Mouse (Mus musculus): ENCODE data around the gene Adgrl3. TPM values are rescaled to one million over a fixed set of nuclear protein-coding genes. Genes with fewer than 3 reads are reported as not detected.
"Not testable (repeated sequence)": the region's sequence is repeated elsewhere in the genome, so short reads cannot be mapped to it uniquely, and the experiment has no call there.

The Adgrl3 gene
- total and polyA plus RNA-seq, 2 experiments from 2014 or later = 1.7 to 7.3 TPM

- Histone ChIP-seq H3K4me3 (ENCODE audit: low read depth, low read length) (no peak overlapping the region), H3K36me3 (replicated peaks; ENCODE audit: control insufficient read depth, insufficient read depth, low read length) (no peaks in the 10 kb centered on the region), H3K9me3 (replicated peaks; ENCODE audit: control insufficient read depth, low read length) (no peaks in the 10 kb centered on the region), H3K27ac (ENCODE audit: low read depth) (no peak overlapping the region), H3K4me1 (ENCODE audit: control insufficient read depth, insufficient read depth) (peaks cover 7% of the 10 kb centered on the region; the same call in 1 of the 2 replicates), H3K4me2 (ENCODE audit: low read depth, low read length) (no peak overlapping the region), H3K27me3 (ENCODE audit: control insufficient read depth, insufficient read depth, low read length) (no peaks in the 10 kb centered on the region), H3K9ac (replicated peaks; ENCODE audit: low read depth, low read length) (no peak overlapping the region)
- ATAC-seq (ENCODE audit: insufficient read depth, low read depth) = no peak
- DNase-seq (ENCODE audit: low spot score) = no peak
- WGBS = 72% methylated on average over 4 of the region's 4 CpGs
- TF ChIP-seq CTCF (IDR thresholded peaks at IDR 0.05; ENCODE audit: low read depth) (no peak), EP300 (IDR thresholded peaks at IDR 0.05; ENCODE audit: low read depth) (no peak)
These were observed 511.7 kb downstream of the Adgrl3 start for GRCm38 (mm10) chr5:81531639-81532038.

GRCm38 (mm10) chr5:81550211-81550610 is 530.3 kb downstream of the Adgrl3 start:
- DNase-seq (ENCODE audit: low spot score) = no peak
- no peaks in the 10 kb centered on the region for H3K36me3 ChIP-seq (replicated peaks; ENCODE audit: control insufficient read depth, insufficient read depth, low read length)
- no peak overlapping the region for H3K9ac ChIP-seq (replicated peaks; ENCODE audit: low read depth, low read length)
- no peak for ATAC-seq (ENCODE audit: insufficient read depth, low read depth)
- H3K27me3 ChIP-seq (ENCODE audit: control insufficient read depth, insufficient read depth, low read length) = no peaks in the 10 kb centered on the region
- H3K4me3 ChIP-seq (ENCODE audit: low read depth, low read length) = no peak overlapping the region
- no peaks in the 10 kb centered on the region for H3K4me1 ChIP-seq (ENCODE audit: control insufficient read depth, insufficient read depth)
- TF ChIP-seq EP300 (IDR thresholded peaks at IDR 0.05; ENCODE audit: low read depth) (no peak), CTCF (IDR thresholded peaks at IDR 0.05; ENCODE audit: low read depth) (no peak)
- H3K9me3 ChIP-seq (replicated peaks; ENCODE audit: control insufficient read depth, low read length) = no peaks in the 10 kb centered on the region
- H3K4me2 ChIP-seq (ENCODE audit: low read depth, low read length) = no peak overlapping the region
- no peak overlapping the region for H3K27ac ChIP-seq (ENCODE audit: low read depth)

GRCm38 (mm10) chr5:81555149-81555548 is 535.2 kb downstream of the Adgrl3 start:
- H3K4me2 ChIP-seq (ENCODE audit: low read depth, low read length); H3K4me1 ChIP-seq (ENCODE audit: control insufficient read depth, insufficient read depth); ATAC-seq (ENCODE audit: insufficient read depth, low read depth); H3K36me3 ChIP-seq (replicated peaks; ENCODE audit: control insufficient read depth, insufficient read depth, low read length); H3K27me3 ChIP-seq (ENCODE audit: control insufficient read depth, insufficient read depth, low read length); H3K9ac ChIP-seq (replicated peaks; ENCODE audit: low read depth, low read length); H3K4me3 ChIP-seq (ENCODE audit: low read depth, low read length); H3K9me3 ChIP-seq (replicated peaks; ENCODE audit: control insufficient read depth, low read length); H3K27ac ChIP-seq (ENCODE audit: low read depth); DNase-seq (ENCODE audit: low spot score): not testable (repeated sequence)
- 75% methylated on average over 2 of the region's 2 CpGs for WGBS

DNA sequence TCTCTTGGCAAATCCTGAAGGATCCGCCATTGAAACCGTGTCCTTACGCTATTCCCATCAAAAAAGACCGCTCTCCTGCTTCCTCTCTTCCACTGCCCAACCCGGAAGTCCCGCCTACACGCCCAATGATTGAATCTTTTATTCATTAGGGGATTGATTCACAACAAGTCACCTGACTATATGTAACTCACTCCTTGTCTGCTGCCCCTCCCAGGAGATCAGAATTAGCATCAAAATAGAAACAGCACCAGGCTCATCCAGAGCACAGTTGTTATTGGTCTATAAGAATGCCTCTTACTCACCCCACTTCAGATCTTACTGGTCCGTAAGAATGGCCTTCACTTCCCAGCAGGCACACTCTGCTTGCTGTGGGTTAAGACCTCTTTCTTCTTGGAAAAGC is 536.1 kb downstream of the Adgrl3 start:
- ATAC-seq (ENCODE audit: insufficient read depth, low read depth) = no peak

GRCm38 (mm10) chr5:81558965-81559364 is 539.0 kb downstream of the Adgrl3 start:
- no peaks in the 10 kb centered on the region for H3K9me3 ChIP-seq (replicated peaks; ENCODE audit: control insufficient read depth, low read length)
- H3K4me2 ChIP-seq (ENCODE audit: low read depth, low read length) = no peak overlapping the region
- WGBS = 86% methylated on average over 6 of the region's 6 CpGs
- H3K27ac ChIP-seq (ENCODE audit: low read depth) = no peak overlapping the region
- no peaks in the 10 kb centered on the region for H3K4me1 ChIP-seq (ENCODE audit: control insufficient read depth, insufficient read depth)
- DNase-seq (ENCODE audit: low spot score) = no peak
- no peaks in the 10 kb centered on the region for H3K36me3 ChIP-seq (replicated peaks; ENCODE audit: control insufficient read depth, insufficient read depth, low read length)
- H3K27me3 ChIP-seq (ENCODE audit: control insufficient read depth, insufficient read depth, low read length) = no peaks in the 10 kb centered on the region
- no peak overlapping the region for H3K4me3 ChIP-seq (ENCODE audit: low read depth, low read length)
- no peak overlapping the region for H3K9ac ChIP-seq (replicated peaks; ENCODE audit: low read depth, low read length)
- TF ChIP-seq CTCF (IDR thresholded peaks at IDR 0.05; ENCODE audit: low read depth) = no peak
- no peak for TF ChIP-seq EP300 (IDR thresholded peaks at IDR 0.05; ENCODE audit: low read depth)
- ATAC-seq (ENCODE audit: insufficient read depth, low read depth) = no peak

More for the DNA sequence above, 536.1 kb downstream of the Adgrl3 start:
- TF ChIP-seq EP300 (IDR thresholded peaks at IDR 0.05; ENCODE audit: low read depth) = no peak
- no peak for TF ChIP-seq CTCF (IDR thresholded peaks at IDR 0.05; ENCODE audit: low read depth)
- Histone ChIP-seq H3K27me3 (ENCODE audit: control insufficient read depth, insufficient read depth, low read length) (no peaks in the 10 kb centered on the region), H3K4me3 (ENCODE audit: low read depth, low read length) (no peak overlapping the region), H3K36me3 (replicated peaks; ENCODE audit: control insufficient read depth, insufficient read depth, low read length) (no peaks in the 10 kb centered on the region), H3K4me1 (ENCODE audit: control insufficient read depth, insufficient read depth) (no peaks in the 10 kb centered on the region), H3K4me2 (ENCODE audit: low read depth, low read length) (no peak overlapping the region), H3K27ac (ENCODE audit: low read depth) (no peak overlapping the region), H3K9me3 (replicated peaks; ENCODE audit: control insufficient read depth, low read length) (no peaks in the 10 kb centered on the region), H3K9ac (replicated peaks; ENCODE audit: low read depth, low read length) (no peak overlapping the region)
- 82% methylated on average over 8 of the region's 8 CpGs for WGBS
- no peak for DNase-seq (ENCODE audit: low spot score)

DNA sequence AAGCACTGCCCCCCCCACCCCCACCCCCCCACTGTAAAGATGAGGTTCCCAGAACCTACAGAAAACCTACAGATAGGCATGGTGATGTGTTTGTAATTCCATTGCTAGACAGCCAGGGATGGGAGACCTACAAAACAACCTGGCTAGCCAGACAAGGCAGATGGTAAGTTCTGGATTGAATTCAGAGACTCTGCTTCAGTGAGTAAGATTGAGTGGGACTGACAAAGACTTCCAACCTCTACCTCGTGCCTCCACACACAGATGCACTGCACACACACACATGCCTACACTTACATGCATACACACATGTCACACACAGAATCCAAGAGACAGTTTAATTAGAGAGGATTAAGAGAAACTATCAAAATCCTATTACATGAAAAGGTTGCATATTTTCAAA is 544.4 kb downstream of the Adgrl3 start:
- H3K36me3 ChIP-seq (replicated peaks; ENCODE audit: control insufficient read depth, insufficient read depth, low read length) = no peaks in the 10 kb centered on the region
- 43% methylated on average over 1 of the region's 1 CpGs for WGBS

More for the DNA sequence above, 544.4 kb downstream of the Adgrl3 start:
- Histone ChIP-seq H3K27me3 (ENCODE audit: control insufficient read depth, insufficient read depth, low read length) (no peaks in the 10 kb centered on the region), H3K4me1 (ENCODE audit: control insufficient read depth, insufficient read depth) (no peaks in the 10 kb centered on the region), H3K9ac (replicated peaks; ENCODE audit: low read depth, low read length) (no peak overlapping the region), H3K27ac (ENCODE audit: low read depth) (no peak overlapping the region), H3K4me3 (ENCODE audit: low read depth, low read length) (no peak overlapping the region), H3K9me3 (replicated peaks; ENCODE audit: control insufficient read depth, low read length) (no peaks in the 10 kb centered on the region), H3K4me2 (ENCODE audit: low read depth, low read length) (no peak overlapping the region)
- TF ChIP-seq CTCF (IDR thresholded peaks at IDR 0.05; ENCODE audit: low read depth) = no peak
- TF ChIP-seq EP300 (IDR thresholded peaks at IDR 0.05; ENCODE audit: low read depth) = no peak
- DNase-seq (ENCODE audit: low spot score) (no peak), ATAC-seq (ENCODE audit: insufficient read depth, low read depth) (no peak)

All from heart, postnatal 0 days (tissue).